Mouse (Mus musculus): ENCODE measurements around the gene Camp.
A peak's percentile ranks its signal among the peaks of the same experiment; 100 is the strongest.

- TF ChIP-seq CTCF (IDR thresholded peaks at IDR 0.05; ENCODE audit: low read depth, low read length): peak; percentile 89
- no peak for TF ChIP-seq POLR2A (IDR thresholded peaks at IDR 0.05; ENCODE audit: borderline replicate concordance, low read depth, low read length)
These were observed 13.1 kb upstream of the Camp start for GRCm38 (mm10) chr9:109862397-109863044.
